Mouse (Mus musculus) E14TG2a.4 (cell line): ENCODE data around the gene C1qtnf1.
"Not testable (repeated sequence)": the region's sequence is repeated elsewhere in the genome, so short reads cannot be mapped to it uniquely, and the experiment has no call there.

ENCODE experiments used
- H3K27me3 ChIP-seq: 2 replicates; pipeline ENCODE4 v1.6.1; 2014; ENCODE audit warnings: low read length, control low read depth; ENCODE audit not compliant: insufficient read depth
- H3K36me3 ChIP-seq: 2 replicates; pipeline ENCODE4 v1.6.1; 2014; ENCODE audit warnings: low read length, control low read depth; ENCODE audit not compliant: insufficient read depth
- H3K4me1 ChIP-seq: replicated peaks from 2 replicates; pipeline ENCODE4 v1.6.1; 2014; ENCODE audit warnings: low read depth, low read length, control low read depth
- H3K4me3 ChIP-seq: replicated peaks from 2 replicates; pipeline ENCODE4 v1.5.1; 2014; ENCODE audit warnings: mild to moderate bottlenecking, low read length
- H3K9me3 ChIP-seq: 2 replicates; pipeline ENCODE4 v1.6.1; 2014; ENCODE audit warnings: low read length, control low read depth
- CTCF ChIP-seq: conservative IDR thresholded peaks from 2 replicates; pipeline ENCODE4 v1.5.1; 2014; ENCODE audit warnings: low read length
- NANOG ChIP-seq: IDR thresholded peaks from 2 replicates; pipeline ENCODE4 v1.6.1; 2014; ENCODE audit warnings: borderline replicate concordance, low read length, mixed read lengths
- POU5F1 ChIP-seq: IDR thresholded peaks from 2 replicates; pipeline ENCODE4 v1.6.1; 2014; ENCODE audit warnings: low read length, borderline replicate concordance

The C1qtnf1 gene

DNA sequence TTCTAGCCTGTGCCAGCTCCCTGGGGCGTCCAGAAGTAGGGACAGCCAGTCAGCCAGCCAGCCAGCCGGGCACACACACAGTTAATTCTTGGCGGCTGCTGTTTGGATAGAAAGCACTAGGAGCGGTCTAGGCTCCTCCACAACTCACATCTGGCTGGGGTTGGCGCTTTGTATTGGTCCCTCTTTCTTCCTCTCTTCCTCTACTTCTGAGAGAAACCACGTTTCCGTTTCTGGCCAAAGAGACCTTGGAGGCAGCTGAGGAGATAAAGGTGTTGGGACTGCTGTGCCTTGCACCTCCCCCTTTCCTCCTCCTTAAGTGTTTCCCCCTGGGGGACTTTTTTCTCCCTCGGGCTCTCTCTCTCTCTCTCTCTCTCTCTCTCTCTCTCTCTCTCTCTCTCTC lies at the start of gene C1qtnf1:
Gene C1qtnf1 (plus strand): TSS at position 218 of the 400 bp plus-strand sequence.
- TF ChIP-seq POU5F1 (no peak), CTCF (no peak), NANOG (no peak)
- no peaks in the 10 kb centered on the region for H3K9me3 ChIP-seq
- H3K36me3 ChIP-seq, result no peaks in the 10 kb centered on the region
- 0 out of 2 replicates have a peak within 1 kb of the TSS, but pooled peaks have one; percentile 3 for H3K4me3 ChIP-seq
- H3K4me1 ChIP-seq, result peaks cover 33% of the 10 kb centered on the region
- peaks cover 22% of the 10 kb centered on the region for H3K27me3 ChIP-seq

- TF ChIP-seq POU5F1 (no peak), NANOG (no peak)
- peaks cover 23% of the 10 kb centered on the region for H3K4me1 ChIP-seq
- H3K36me3 ChIP-seq, result no peaks in the 10 kb centered on the region
- no peak overlapping the region for H3K4me3 ChIP-seq
- H3K9me3 ChIP-seq, result no peaks in the 10 kb centered on the region
- H3K27me3 ChIP-seq, result 0 out of 2 replicates have a peak, but pooled peaks cover 5% of the 10 kb centered on the region
These were observed 49.3 kb upstream of the C1qtnf1 start for GRCm38 (mm10) chr11:118378656-118379055.

DNA sequence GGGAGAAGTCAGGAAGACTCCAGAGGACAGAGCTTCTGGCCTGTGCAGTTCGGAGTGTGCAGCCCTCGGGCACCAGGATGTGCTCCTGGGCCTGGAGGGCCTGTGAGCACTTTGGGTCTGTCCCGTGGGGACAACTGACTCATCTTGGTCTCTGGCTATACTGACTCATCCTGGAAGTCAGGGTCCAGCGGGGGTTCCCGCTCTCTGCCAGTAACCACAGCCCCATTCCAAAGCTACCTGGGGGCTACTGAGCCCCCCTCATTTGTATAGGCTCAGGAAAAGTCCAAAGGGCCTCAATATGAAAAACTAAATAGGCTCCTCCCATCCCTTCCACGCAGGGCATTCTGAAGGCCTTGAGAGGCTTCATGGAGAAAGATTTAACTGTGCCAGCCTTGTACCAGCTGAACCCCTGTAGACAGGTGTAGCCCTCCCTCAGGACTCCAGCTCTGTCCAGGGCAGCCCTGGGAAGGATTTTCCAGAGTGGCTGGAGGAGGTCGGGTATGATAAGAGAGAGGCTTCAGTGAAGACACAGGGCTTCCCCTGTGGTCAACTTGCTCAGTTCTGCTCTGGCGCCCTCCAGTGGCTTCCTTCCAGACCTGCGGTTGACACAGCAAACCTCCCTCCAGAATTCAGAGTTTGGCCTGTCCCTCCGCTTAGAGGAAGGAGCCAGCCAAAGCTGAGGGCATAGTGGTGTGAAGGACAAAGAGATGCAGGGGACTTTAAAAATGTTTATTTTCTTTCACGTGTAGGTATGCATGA lies 48.6 kb upstream of the C1qtnf1 start:
- TF ChIP-seq NANOG, result no peak
- TF ChIP-seq CTCF, result peak; percentile 70
- no peak for TF ChIP-seq POU5F1
- H3K27me3 ChIP-seq, result 0 out of 2 replicates have a peak, but pooled peaks cover 5% of the 10 kb centered on the region
- H3K4me3 ChIP-seq, result no peak overlapping the region
- H3K9me3 ChIP-seq, result no peaks in the 10 kb centered on the region
- peaks cover 16% of the 10 kb centered on the region for H3K4me1 ChIP-seq
- H3K36me3 ChIP-seq, result no peaks in the 10 kb centered on the region

DNA sequence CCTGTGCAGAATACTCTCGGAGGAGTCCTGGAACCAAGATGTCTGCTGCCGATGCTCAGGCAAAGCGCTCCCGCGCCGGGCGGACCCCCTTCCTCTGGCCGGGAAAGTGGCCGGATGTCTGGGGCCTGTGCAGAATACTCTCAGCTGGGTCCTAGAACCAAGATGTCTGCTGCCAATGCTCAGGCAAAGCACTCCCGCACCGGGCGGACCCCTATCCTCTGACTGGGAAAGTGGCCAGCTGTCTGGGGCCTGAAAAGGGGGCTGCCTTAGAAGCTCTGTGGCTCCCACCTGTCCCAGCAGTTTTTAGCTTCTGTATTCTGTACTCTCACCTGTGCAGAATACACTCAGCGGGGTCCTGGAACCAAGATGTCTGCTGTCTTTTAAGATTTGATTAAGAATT lies 40.2 kb upstream of the C1qtnf1 start:
- H3K9me3 ChIP-seq, result peaks cover 15% of the 10 kb centered on the region
- H3K4me3 ChIP-seq, H3K4me1 ChIP-seq, H3K27me3 ChIP-seq, H3K36me3 ChIP-seq: not testable (repeated sequence)

DNA sequence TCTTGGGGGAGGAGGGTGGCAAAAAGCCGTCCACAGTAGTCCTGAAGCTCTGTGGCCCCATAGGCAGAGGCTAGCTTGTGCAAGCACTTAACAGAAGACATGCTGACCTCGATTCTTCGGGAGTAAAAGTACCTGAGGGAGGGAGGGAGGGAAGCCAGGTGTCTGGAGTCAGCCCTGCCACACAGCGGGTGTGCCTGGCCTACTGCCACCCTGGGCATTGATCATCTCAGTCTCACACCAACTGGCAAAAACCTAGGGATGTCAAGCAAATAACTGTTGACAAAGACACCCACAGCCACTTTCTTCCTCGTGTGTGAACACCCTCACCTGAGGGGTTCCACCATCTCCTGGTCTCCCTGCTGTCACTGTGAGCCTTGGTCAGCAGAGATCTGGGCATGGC lies 34.0 kb upstream of the C1qtnf1 start:
- H3K27me3 ChIP-seq, result peaks cover 24% of the 10 kb centered on the region
- no peaks in the 10 kb centered on the region for H3K4me1 ChIP-seq

DNA sequence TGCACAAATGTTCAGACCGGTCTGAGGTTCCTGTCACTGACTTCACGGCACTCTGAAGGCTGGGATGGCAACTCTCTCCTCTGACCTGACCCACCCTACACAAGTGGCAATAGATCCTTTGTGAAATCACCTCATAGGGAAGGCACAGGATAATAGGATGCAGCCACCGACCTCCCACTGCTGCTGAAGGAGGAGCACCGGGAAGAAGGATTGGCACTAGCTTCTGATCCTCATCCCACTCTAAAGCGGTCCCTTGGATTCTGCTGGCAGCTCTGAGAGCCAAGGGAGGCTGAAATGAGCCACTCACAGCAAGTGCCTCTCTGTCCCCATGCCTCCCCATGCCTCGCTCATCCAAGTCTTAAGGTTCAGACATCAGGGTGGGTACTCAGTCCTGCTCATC lies 33.5 kb upstream of the C1qtnf1 start:
- Histone ChIP-seq H3K9me3 (peaks cover 9% of the 10 kb centered on the region), H3K36me3 (no peaks in the 10 kb centered on the region), H3K4me1 (no peaks in the 10 kb centered on the region), H3K27me3 (peaks cover 29% of the 10 kb centered on the region), H3K4me3 (no peak overlapping the region)
- TF ChIP-seq CTCF, result no peak
- no peak for TF ChIP-seq NANOG
- TF ChIP-seq POU5F1, result no peak

More for the DNA sequence above, 34.0 kb upstream of the C1qtnf1 start:
- H3K4me3 ChIP-seq, result no peak overlapping the region
- no peak for TF ChIP-seq CTCF
- no peak for TF ChIP-seq NANOG
- TF ChIP-seq POU5F1, result no peak
- H3K9me3 ChIP-seq, result peaks cover 9% of the 10 kb centered on the region
- H3K36me3 ChIP-seq, result no peaks in the 10 kb centered on the region

DNA sequence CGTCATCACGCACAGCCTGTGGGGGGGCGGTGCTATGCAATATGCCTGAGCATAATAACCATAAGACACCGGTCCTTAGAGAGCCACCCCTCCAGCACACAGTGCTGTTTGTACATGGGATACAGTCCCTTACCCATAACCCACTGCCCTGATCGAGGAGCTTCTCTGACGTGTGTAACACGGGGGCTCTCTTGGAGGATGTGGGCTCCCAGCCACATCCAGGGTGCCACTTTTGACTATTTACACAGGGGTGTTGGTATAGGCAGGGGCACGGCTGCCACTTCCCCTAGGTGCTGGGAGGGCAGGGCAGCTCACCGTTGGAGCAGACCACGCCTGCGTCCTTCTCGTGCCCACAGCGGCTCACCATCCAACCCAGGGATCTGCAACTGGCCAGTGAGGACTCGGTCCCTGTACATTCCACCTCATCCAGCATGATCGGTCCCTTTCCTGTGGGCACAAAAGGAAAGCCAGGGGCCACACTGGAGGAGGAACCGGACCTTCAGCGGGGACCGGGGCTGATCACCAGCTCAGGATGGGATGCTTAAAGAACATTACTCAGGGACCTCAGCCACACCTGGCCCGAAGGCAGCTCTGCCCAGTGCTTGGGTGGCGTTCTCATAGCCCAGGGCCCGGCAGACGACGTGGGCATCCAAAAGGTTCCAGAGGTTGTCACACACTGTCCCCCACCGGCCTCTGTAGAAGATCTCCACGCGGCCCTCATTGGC lies 30.0 kb upstream of the C1qtnf1 start:
- Histone ChIP-seq H3K9me3 (peaks cover 9% of the 10 kb centered on the region), H3K4me1 (peaks cover 23% of the 10 kb centered on the region), H3K27me3 (peaks cover 27% of the 10 kb centered on the region), H3K4me3 (no peak overlapping the region), H3K36me3 (no peaks in the 10 kb centered on the region)
- TF ChIP-seq POU5F1 (no peak), NANOG (no peak), CTCF (no peak)

DNA sequence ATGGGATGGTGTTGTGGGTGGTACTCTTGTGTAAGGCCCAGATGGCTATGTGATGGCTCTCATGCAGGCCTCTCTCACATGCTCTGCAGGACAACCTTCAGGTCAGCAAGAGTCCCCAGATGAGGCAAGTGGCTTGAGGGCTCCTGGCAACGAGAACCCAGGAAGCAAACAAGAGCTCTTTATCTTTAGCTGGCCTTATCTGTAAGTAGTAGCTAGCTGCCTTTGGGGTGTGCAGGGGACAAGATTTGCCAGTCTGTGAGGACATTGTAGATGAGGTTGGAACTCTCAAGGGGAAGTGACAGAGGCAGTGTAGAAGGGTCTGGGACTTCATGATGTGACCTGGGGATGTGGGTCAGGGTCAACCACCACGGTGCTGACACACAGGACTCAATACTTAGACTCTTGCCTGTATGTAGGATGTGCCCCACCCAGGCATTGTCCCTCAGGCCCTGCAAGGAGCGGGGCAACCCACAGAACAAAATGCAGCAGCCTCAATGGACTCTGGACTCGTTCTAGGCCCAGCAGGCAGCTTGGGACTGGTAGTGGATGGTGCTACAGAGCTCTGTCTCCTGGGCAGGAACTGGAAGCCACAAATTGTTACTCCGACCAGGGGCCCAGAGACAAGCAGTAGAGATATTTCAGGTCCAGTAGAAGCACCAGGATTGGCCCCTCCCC lies 28.0 kb upstream of the C1qtnf1 start:
- Histone ChIP-seq H3K4me1 (peaks cover 35% of the 10 kb centered on the region), H3K27me3 (0 out of 2 replicates have a peak, but pooled peaks cover 13% of the 10 kb centered on the region), H3K9me3 (peaks cover 9% of the 10 kb centered on the region), H3K36me3 (no peaks in the 10 kb centered on the region), H3K4me3 (no peak overlapping the region)
- TF ChIP-seq POU5F1, result no peak
- no peak for TF ChIP-seq CTCF
- no peak for TF ChIP-seq NANOG
